Mouse (Mus musculus): ENCODE measurements around the gene Hsf5.

The Hsf5 gene

GRCm38 (mm10) chr11:87642865-87643264, 25.9 kb downstream of the Hsf5 start:
- no peak for DNase-seq

DNA sequence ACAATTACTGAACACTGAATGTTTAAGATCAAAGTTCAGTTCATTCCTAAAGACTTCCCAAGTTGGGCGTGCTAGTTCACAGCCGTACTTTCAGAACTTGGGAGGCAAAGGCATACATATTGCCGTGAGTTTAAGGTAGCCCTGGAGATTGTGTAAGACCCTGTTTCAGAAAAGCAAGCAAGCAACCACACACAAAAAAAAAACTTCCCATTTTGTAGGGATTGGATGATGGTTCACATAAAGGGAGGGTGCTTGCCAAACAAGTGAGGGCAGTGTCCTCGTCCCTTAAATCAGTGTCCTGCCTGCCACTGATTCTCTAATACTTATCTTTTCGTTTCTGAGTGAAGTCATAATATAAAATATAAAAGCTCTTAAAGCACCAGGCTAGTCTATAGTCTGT, 37.7 kb downstream of the Hsf5 start:
- DNase-seq, result no peak

DNA sequence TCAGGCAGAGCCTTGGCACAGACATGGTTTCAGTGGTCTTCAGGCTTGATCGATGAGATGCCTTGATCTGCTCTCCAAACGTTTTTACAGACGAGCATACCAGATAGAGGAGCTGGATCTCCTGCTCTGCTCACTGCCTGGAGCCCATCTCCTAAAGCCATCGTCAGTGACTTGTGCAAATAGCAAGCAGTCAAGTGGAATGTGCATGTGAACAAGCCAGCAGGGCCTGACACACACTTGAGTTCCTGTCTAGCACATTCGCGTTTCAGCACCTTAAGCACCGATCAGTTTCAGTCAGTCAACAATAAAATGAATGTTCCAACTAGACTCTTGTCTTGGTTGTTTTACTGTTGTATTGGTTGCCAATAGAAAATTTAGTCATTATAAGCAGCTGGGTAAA, 42.3 kb downstream of the Hsf5 start:
- no peak for DNase-seq

DNA sequence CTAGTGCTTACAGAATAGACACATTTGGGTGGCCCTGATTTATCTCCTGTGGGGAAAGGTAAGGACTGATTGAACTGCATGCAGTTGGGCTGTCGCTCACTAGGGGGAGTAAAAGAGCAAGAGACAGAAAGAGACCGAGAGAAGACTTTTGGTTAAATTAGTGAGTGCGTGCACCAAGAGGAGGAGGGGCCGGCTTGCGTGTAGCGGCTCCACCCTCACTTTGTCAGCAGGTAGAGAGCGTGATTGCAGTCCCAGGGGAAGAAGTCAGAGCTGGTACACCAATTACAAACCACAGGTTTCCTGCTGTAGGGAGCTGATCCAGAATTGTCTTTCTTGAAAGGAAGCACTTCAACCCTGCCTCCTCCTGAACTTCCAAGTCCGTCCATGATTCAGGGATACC, 45.4 kb downstream of the Hsf5 start, which contains the start of gene Rnf43:
Gene Rnf43, plus strand, starts transcription at position 316 of the 400 bp plus-strand sequence.
- DNase-seq, result peak; percentile 89

DNA sequence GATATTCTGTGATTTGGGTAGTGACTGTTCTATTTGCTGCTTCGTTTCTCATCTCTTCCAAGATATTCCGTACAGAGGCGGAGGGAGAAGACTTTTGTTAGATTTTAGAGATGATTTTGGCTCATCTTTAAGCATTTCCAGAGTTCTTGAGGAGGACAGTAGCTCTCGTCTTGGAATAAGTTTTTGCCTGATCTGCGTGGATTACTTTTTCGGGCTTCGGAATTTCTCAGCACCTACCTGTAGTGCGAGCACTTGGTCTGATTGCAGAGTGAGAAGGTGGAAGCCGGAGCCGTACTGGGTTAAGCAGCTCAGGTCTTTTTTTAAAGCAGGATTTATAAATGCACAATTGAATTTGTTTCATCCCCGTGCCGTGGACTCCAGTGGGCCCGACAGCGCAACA, 45.9 kb downstream of the Hsf5 start:
- DNase-seq, result peak; percentile 9

- no peak for DNase-seq
These were observed 47.0 kb downstream of the Hsf5 start for GRCm38 (mm10) chr11:87663948-87664347.

GRCm38 (mm10) chr11:87664521-87664920, 47.6 kb downstream of the Hsf5 start:
- no peak for DNase-seq

GRCm38 (mm10) chr11:87665224-87665623, 48.3 kb downstream of the Hsf5 start:
- DNase-seq, result no peak

- no peak for DNase-seq
These were observed 48.7 kb downstream of the Hsf5 start for GRCm38 (mm10) chr11:87665658-87666057.

GRCm38 (mm10) chr11:87666256-87667035, 49.5 kb downstream of the Hsf5 start:
- no peak for DNase-seq

DNA sequence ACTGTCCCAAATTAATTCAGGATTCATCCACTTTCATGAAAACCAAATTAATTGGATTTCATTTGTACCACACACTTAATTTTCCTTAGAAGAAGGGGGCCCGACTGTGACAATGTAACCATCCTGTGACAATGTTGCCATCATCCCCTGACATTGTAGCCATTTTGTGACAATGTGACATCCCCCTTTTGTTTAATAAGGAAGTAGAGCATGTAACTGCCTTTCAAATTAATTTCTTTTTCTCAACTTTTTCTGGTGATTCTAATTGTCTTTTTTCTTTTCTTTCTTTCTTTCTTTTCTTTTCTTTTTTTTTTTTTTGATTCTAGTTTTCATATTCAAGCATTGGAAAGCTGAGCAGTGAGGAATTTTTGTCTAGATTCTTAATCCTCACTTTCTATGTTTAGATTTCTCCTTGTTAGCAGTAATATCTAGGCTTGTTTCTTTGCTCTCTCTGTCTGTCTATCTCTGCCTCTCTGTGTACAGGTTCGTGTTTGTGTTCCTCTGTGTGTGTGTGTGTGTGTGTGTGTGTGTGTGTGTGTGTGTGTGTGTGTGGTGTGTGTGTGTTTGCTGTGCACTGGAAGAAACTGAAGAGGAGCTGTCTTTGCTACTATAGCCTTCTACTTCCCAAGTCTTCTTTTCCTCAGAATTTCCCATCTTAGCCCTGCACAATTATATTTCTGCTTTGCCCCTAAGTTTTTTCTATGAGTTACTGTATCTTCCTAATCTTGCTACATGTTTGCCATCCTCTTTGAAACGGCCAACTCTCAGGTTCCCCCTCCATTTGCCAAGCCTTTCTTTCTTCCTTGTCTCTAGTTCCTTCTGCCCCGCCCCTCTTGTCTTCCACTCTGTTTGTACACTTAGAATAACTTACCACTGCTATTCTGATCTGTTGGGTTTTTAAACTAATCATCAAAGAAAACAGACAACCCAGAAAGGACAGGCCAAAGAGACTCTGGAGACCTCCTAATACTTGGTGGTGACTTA, 50.4 kb downstream of the Hsf5 start:
- no peak for DNase-seq

DNA sequence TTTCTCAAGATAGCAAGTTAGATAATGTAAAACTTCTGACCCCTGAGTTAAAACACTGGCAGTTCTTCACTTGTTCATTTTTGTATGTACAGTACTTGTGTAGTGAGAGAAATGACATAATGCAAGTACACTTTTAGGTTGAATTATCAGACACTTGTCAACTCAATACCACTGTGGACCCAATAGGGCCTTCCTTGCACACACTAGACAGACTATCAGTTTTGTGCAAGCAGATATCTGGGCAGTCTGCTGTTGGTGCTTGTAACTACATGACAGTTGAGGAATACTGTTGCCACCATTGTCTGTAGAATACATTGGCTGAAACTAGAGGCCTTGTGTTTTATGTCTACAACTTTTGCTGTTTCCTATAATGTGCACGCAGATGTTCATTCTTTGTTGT, 56.3 kb downstream of the Hsf5 start:
- no peak for DNase-seq

DNA sequence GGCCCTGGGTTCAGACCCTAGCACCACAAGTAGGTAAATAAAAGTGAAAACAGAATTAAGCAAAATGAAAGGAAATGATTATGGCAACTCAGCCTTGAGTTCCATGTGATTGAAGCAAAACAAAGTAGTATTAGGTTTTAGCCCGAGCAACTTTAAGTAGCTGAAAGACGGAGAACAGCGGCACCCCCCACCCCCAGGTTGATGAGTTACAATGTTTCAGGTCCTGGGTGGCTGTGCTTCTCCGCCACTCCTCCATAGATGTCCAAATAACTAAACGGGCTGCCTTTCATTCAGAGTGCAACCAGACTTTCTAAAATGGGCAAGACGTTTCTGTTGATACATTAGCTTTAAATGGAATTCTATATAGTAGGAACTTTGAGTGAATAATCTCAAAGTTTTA, 58.6 kb downstream of the Hsf5 start:
- no peak for DNase-seq

- no peak for DNase-seq
These were observed 60.8 kb downstream of the Hsf5 start for GRCm38 (mm10) chr11:87677756-87678155.

GRCm38 (mm10) chr11:87678545-87678944, 61.6 kb downstream of the Hsf5 start:
- DNase-seq, result no peak

- no peak for DNase-seq
These were observed 62.0 kb downstream of the Hsf5 start for GRCm38 (mm10) chr11:87678976-87679375.

DNA sequence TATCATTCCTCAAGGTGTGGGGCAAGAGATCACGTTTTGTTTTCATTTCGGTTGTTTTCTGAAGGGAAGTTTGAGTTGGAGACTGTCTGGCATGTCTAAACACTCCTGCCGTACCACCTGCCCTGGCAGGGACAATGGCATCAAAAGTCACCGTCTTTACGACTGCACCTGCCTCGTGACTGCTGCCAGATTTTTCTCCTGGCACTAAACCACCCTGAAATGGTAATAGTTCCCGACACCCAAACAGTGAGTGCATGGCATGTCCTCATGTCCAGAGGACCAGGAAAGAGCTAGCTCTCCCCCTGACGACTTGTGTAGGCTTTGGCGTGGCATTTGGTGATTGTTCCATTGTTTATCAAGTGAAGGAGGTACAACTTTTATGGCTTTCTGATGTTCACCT, 63.8 kb downstream of the Hsf5 start:
- no peak for DNase-seq

DNA sequence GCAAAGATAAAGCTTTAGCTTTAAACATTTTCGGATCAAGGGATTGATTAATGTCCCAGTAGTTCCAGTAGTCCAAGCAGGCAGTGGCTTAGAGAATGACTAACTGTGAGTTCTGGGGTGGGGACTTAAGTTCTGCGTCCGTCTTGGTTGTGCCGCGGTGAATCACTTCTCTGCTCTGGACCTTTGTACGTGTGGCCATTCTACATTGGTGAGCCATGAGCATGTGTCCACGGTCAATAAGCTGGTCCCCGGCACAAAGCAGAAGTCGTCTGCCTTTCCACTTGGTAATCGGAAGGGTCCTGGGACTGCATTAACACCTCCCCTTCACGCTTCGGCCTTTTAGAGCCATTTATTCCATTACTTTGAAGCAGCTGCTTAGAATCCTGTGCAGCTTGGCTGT, 65.1 kb downstream of the Hsf5 start:
- no peak for DNase-seq

DNA sequence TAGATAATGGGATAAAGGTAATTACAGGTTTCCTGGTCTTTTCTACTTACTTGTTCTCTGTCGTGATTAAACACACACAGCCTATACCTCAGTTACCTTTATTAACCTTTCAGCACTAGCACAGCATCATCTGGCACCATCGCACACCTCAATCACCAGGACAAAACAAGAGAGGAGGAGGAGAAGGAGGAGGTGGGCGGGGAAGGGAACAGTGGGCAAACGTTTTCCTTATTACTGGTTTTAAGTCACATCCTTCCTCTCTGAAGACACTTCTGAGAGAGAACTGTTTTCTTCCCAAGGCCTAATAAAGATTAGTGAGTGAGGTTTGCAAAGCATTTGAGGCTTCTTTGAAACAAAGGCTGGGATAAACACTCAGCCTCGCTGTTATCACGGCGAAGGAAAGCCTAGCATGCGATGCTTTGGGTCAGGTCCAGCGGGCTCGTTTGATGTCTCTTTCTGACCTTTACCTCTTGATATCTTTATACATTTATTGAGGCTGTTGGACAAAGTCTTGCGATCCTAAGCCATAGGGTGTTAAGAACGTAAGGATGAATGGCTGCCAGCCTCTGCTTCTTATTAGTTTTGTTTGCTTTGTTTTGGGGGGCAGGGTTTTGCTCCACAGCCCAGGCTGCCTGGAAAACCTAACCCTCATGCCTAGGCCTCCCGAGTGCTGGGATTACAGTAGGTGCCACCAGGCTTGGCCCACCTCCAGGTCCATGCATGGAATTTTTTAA, 66.0 kb downstream of the Hsf5 start:
- DNase-seq, result no peak

- no peak for DNase-seq
These were observed 69.4 kb downstream of the Hsf5 start for GRCm38 (mm10) chr11:87686407-87686806.

DNA sequence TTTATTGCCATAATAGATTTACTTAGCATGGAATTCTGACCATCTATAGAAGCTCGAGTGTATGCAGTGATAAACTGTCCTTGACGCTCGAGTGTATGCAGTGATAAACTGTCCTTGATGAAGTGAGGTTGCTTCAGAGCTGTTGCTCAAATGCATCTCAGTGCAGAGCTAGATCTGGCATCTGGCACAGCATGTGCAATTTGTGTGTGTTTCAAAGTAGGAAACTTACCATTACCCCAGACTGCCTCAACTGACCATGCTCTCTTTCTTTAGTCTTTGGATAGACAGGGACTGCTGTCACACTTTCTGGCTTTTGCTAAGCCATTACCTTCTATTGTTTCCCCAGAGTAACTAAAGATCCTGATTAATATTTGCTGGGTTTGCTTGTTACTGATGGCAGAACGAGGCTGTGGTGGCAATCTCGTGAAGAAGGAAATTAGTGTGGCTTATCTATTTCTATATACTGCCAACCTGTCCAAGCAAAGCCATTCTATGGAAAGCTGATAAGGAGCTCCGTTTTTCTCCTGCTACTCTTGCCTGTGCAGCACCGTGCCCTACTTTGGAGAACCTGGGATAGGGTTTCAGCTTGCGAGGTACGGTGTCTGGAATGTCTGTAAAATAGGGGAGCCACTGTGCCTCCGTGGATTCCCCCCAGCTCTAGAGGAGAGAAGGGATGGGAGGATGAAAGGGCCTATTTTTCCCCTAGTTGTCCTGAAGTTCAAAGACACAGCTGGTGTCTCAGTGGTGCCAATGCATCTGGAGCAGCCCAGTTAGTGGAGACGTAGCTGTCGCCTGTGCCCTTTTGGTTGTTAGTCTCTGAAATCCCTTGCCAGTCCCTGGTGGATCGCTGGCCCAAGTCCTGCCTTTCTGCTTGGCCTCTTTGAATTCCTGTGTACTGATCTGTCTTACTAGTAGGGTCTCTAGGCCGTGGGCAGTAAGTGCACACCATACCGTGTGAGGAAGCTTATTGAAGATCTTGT, 70.6 kb downstream of the Hsf5 start:
- DNase-seq, result no peak
